Mouse (Mus musculus) neural tube, embryonic 13.5 days (tissue): ENCODE results near the gene Acbd6. TPM values are rescaled to one million over a fixed set of nuclear protein-coding genes. Genes with fewer than 3 reads are reported as not detected.

Experiments
- ATAC-seq: fragments of 200-750 bp; cut with Nextera tagmentation; 2 replicates; pipeline ENCODE4 v1.8.0; 2017; ENCODE audit warnings: low read depth, mild to moderate bottlenecking, moderate TSS enrichment, moderate library complexity
- H3K27ac ChIP-seq: fragments of 300-500 bp; sonication (generic); replicated peaks from 2 replicates; pipeline ENCODE4 v1.5.1; 2015; ENCODE audit warnings: moderate library complexity, mild to moderate bottlenecking, inconsistent platforms
- H3K27me3 ChIP-seq: fragments of 300-500 bp; sonication (generic); 2 replicates; pipeline ENCODE4 v1.6.1; 2015; ENCODE audit warnings: mild to moderate bottlenecking, inconsistent platforms
- H3K36me3 ChIP-seq: fragments of 300-500 bp; sonication (generic); 2 replicates; pipeline ENCODE4 v1.6.1; 2015; ENCODE audit warnings: mild to moderate bottlenecking, inconsistent platforms
- H3K4me1 ChIP-seq: fragments of 300-500 bp; sonication (generic); replicated peaks from 2 replicates; pipeline ENCODE4 v1.6.1; 2015; ENCODE audit warnings: inconsistent platforms
- H3K4me2 ChIP-seq: fragments of 300-500 bp; sonication (generic); 2 replicates; pipeline ENCODE4 v1.6.1; 2015; ENCODE audit warnings: inconsistent platforms, mild to moderate bottlenecking, moderate library complexity
- H3K4me3 ChIP-seq: fragments of 300-500 bp; sonication (generic); 2 replicates; pipeline ENCODE4 v1.5.1; 2015; ENCODE audit warnings: mild to moderate bottlenecking, inconsistent platforms
- H3K9ac ChIP-seq: fragments of 300-500 bp; sonication (generic); 2 replicates; pipeline ENCODE4 v1.6.1; 2015; ENCODE audit warnings: moderate library complexity, mild to moderate bottlenecking, inconsistent platforms
- H3K9me3 ChIP-seq: fragments of 300-500 bp; sonication (generic); 2 replicates; pipeline ENCODE4 v1.6.1; 2016; ENCODE audit warnings: inconsistent platforms
- WGBS: fragments of 180-500 bp; shearing (Covaris S2); methylation state at CpG from one replicate; pipeline ENCODE4 v1.1.7; 2015; 5-methylcytosine and 5-hydroxymethylcytosine counted together
- polyA plus RNA-seq: library from polyadenylated mRNA; unstranded; fragments of >200 nt; fragmentation: Nextera tagmentation; extraction: Ambion mirVana; gene quantifications from 2 replicates; pipeline ENCODE4 v1.2.1, GENCODE M21; 2015

The Acbd6 gene
- polyA plus RNA-seq, 1 experiment from 2014 or later: 90.6 TPM

- WGBS: 77% methylated on average over 4 of the region's 4 CpGs
- no peak overlapping the region for H3K27ac ChIP-seq
- no peak overlapping the region for H3K9ac ChIP-seq
- no peaks in the 10 kb centered on the region for H3K36me3 ChIP-seq
- H3K4me1 ChIP-seq: peaks cover 23% of the 10 kb centered on the region
- no peak for ATAC-seq
- no peaks in the 10 kb centered on the region for H3K27me3 ChIP-seq
- no peak overlapping the region for H3K4me2 ChIP-seq
- H3K9me3 ChIP-seq: no peaks in the 10 kb centered on the region
- no peak overlapping the region for H3K4me3 ChIP-seq
Measured at GRCm38 (mm10) chr1:155608524-155608923, 50.6 kb downstream of the Acbd6 start.

GRCm38 (mm10) chr1:155614426-155614825, 56.5 kb downstream of the Acbd6 start:
- Histone ChIP-seq H3K27ac (no peak overlapping the region), H3K27me3 (no peaks in the 10 kb centered on the region), H3K4me3 (no peak overlapping the region), H3K36me3 (no peaks in the 10 kb centered on the region), H3K4me1 (no peaks in the 10 kb centered on the region), H3K9me3 (no peaks in the 10 kb centered on the region), H3K9ac (no peak overlapping the region), H3K4me2 (no peak overlapping the region)
- WGBS: 53% methylated on average over 2 of the region's 2 CpGs
- no peak for ATAC-seq

- WGBS: 87% methylated on average over 6 of the region's 6 CpGs
- H3K27ac ChIP-seq: no peak overlapping the region
- no peak for ATAC-seq
- H3K27me3 ChIP-seq: no peaks in the 10 kb centered on the region
- H3K4me1 ChIP-seq: no peaks in the 10 kb centered on the region
- H3K9ac ChIP-seq: no peak overlapping the region
- H3K36me3 ChIP-seq: peaks cover 11% of the 10 kb centered on the region; the same call in 1 of the 2 replicates
- H3K4me2 ChIP-seq: no peak overlapping the region
- no peak overlapping the region for H3K4me3 ChIP-seq
- no peaks in the 10 kb centered on the region for H3K9me3 ChIP-seq
Measured at GRCm38 (mm10) chr1:155621075-155621474, 63.2 kb downstream of the Acbd6 start.

GRCm38 (mm10) chr1:155623192-155623591, 65.3 kb downstream of the Acbd6 start:
- Histone ChIP-seq H3K4me3 (no peak overlapping the region), H3K9ac (no peak overlapping the region), H3K9me3 (no peaks in the 10 kb centered on the region), H3K4me1 (no peaks in the 10 kb centered on the region), H3K36me3 (peaks cover 11% of the 10 kb centered on the region; the same call in 1 of the 2 replicates), H3K27me3 (no peaks in the 10 kb centered on the region), H3K27ac (no peak overlapping the region), H3K4me2 (no peak overlapping the region)
- WGBS: 90% methylated on average over 8 of the region's 8 CpGs
- no peak for ATAC-seq

- H3K9me3 ChIP-seq: no peaks in the 10 kb centered on the region
- H3K27ac ChIP-seq: no peak overlapping the region
- H3K4me1 ChIP-seq: no peaks in the 10 kb centered on the region
- ATAC-seq: no peak
- H3K27me3 ChIP-seq: no peaks in the 10 kb centered on the region
- H3K36me3 ChIP-seq: peaks cover 11% of the 10 kb centered on the region; the same call in 1 of the 2 replicates
- no peak overlapping the region for H3K4me2 ChIP-seq
- no peak overlapping the region for H3K9ac ChIP-seq
- no peak overlapping the region for H3K4me3 ChIP-seq
- 82% methylated on average over 2 of the region's 2 CpGs for WGBS
Measured at GRCm38 (mm10) chr1:155627746-155628145, 69.8 kb downstream of the Acbd6 start.

- H3K9ac ChIP-seq: no peak overlapping the region
- no peak overlapping the region for H3K27ac ChIP-seq
- ATAC-seq: no peak
- H3K9me3 ChIP-seq: no peaks in the 10 kb centered on the region
- no peaks in the 10 kb centered on the region for H3K4me1 ChIP-seq
- no peaks in the 10 kb centered on the region for H3K27me3 ChIP-seq
- H3K36me3 ChIP-seq: no peaks in the 10 kb centered on the region
- no peak overlapping the region for H3K4me3 ChIP-seq
- 85% methylated on average over 7 of the region's 7 CpGs for WGBS
- H3K4me2 ChIP-seq: no peak overlapping the region
Measured at GRCm38 (mm10) chr1:155636648-155637047, 78.7 kb downstream of the Acbd6 start.

- 85% methylated on average over 5 of the region's 5 CpGs for WGBS
- Histone ChIP-seq H3K36me3 (no peaks in the 10 kb centered on the region), H3K4me3 (no peak overlapping the region), H3K9me3 (no peaks in the 10 kb centered on the region), H3K27ac (no peak overlapping the region), H3K27me3 (no peaks in the 10 kb centered on the region), H3K9ac (no peak overlapping the region), H3K4me2 (no peak overlapping the region), H3K4me1 (0 out of 2 replicates have a peak, but pooled peaks cover 9% of the 10 kb centered on the region)
- no peak for ATAC-seq
Measured at GRCm38 (mm10) chr1:155645816-155646215, 87.9 kb downstream of the Acbd6 start.

- no peaks in the 10 kb centered on the region for H3K36me3 ChIP-seq
Measured at GRCm38 (mm10) chr1:155646345-155647307, 88.7 kb downstream of the Acbd6 start.

GRCm38 (mm10) chr1:155650121-155650846, 92.4 kb downstream of the Acbd6 start:
- H3K27me3 ChIP-seq: no peaks in the 10 kb centered on the region
- H3K9me3 ChIP-seq: no peaks in the 10 kb centered on the region
- no peak for ATAC-seq
- 77% methylated on average over 9 of the region's 9 CpGs for WGBS
- no peak overlapping the region for H3K4me3 ChIP-seq
- no peaks in the 10 kb centered on the region for H3K36me3 ChIP-seq
- H3K4me1 ChIP-seq: peaks cover 14% of the 10 kb centered on the region; the same call in 1 of the 2 replicates
- no peak overlapping the region for H3K27ac ChIP-seq
- H3K4me2 ChIP-seq: no peak overlapping the region
- no peak overlapping the region for H3K9ac ChIP-seq

More at GRCm38 (mm10) chr1:155646345-155647307, 88.7 kb downstream of the Acbd6 start:
- no peak overlapping the region for H3K4me2 ChIP-seq
- H3K4me1 ChIP-seq: 0 out of 2 replicates have a peak, but pooled peaks cover 9% of the 10 kb centered on the region
- H3K9ac ChIP-seq: no peak overlapping the region
- H3K9me3 ChIP-seq: no peaks in the 10 kb centered on the region
- no peak overlapping the region for H3K27ac ChIP-seq
- H3K27me3 ChIP-seq: no peaks in the 10 kb centered on the region
- WGBS: 79% methylated on average over 10 of the region's 10 CpGs
- ATAC-seq: no peak
- no peak overlapping the region for H3K4me3 ChIP-seq

GRCm38 (mm10) chr1:155654961-155655360, 97.0 kb downstream of the Acbd6 start:
- Histone ChIP-seq H3K4me1 (peaks cover 5% of the 10 kb centered on the region; the same call in 1 of the 2 replicates), H3K9me3 (no peaks in the 10 kb centered on the region), H3K36me3 (no peaks in the 10 kb centered on the region), H3K4me3 (no peak overlapping the region), H3K27me3 (no peaks in the 10 kb centered on the region), H3K27ac (no peak overlapping the region), H3K9ac (no peak overlapping the region), H3K4me2 (no peak overlapping the region)
- no peak for ATAC-seq
- 14% methylated on average over 3 of the region's 3 CpGs for WGBS

GRCm38 (mm10) chr1:155656321-155656720, 98.4 kb downstream of the Acbd6 start:
- H3K4me3 ChIP-seq: no peak overlapping the region
- H3K9ac ChIP-seq: no peak overlapping the region
- no peaks in the 10 kb centered on the region for H3K36me3 ChIP-seq
- H3K4me2 ChIP-seq: no peak overlapping the region
- H3K27me3 ChIP-seq: no peaks in the 10 kb centered on the region
- 86% methylated on average over 5 of the region's 5 CpGs for WGBS
- ATAC-seq: no peak
- no peak overlapping the region for H3K27ac ChIP-seq
- H3K9me3 ChIP-seq: no peaks in the 10 kb centered on the region
- H3K4me1 ChIP-seq: peaks cover 5% of the 10 kb centered on the region; the same call in 1 of the 2 replicates

- Histone ChIP-seq H3K27me3 (no peaks in the 10 kb centered on the region), H3K9me3 (no peaks in the 10 kb centered on the region), H3K36me3 (no peaks in the 10 kb centered on the region), H3K27ac (no peak overlapping the region), H3K4me1 (no peaks in the 10 kb centered on the region), H3K4me3 (no peak overlapping the region), H3K9ac (no peak overlapping the region), H3K4me2 (no peak overlapping the region)
- WGBS: 86% methylated on average over 5 of the region's 5 CpGs
- no peak for ATAC-seq
Measured at GRCm38 (mm10) chr1:155663994-155664393, 106.1 kb downstream of the Acbd6 start.
